Mouse (Mus musculus): ENCODE measurements at regions not wholly inside any gene's neighbourhood (a gene's known extent, or its start where the extent isn't known, plus 50 kb on each side); places are given as distances from the start of the nearest gene placed in this dataset.
"Not testable (repeated sequence)": the region's sequence is repeated elsewhere in the genome, so short reads cannot be mapped to it uniquely, and the experiment has no call there.

- Histone ChIP-seq H3K4me3 (no peak overlapping the region), H3K36me3 (no peaks in the 10 kb centered on the region), H3K4me2 (replicated peaks) (no peak overlapping the region), H3K27me3 (replicated peaks) (no peaks in the 10 kb centered on the region), H3K27ac (no peak overlapping the region), H3K4me1 (no peaks in the 10 kb centered on the region), H3K9ac (no peak overlapping the region), H3K9me3 (no peaks in the 10 kb centered on the region)
- WGBS = 58% methylated on average over 3 of the region's 3 CpGs
- ATAC-seq (ENCODE audit: low FRiP score, low read depth) = no peak
Observed at GRCm38 (mm10) chr1:113932492-113932891, 1752.1 kb upstream of the Cntnap5a start.

DNA sequence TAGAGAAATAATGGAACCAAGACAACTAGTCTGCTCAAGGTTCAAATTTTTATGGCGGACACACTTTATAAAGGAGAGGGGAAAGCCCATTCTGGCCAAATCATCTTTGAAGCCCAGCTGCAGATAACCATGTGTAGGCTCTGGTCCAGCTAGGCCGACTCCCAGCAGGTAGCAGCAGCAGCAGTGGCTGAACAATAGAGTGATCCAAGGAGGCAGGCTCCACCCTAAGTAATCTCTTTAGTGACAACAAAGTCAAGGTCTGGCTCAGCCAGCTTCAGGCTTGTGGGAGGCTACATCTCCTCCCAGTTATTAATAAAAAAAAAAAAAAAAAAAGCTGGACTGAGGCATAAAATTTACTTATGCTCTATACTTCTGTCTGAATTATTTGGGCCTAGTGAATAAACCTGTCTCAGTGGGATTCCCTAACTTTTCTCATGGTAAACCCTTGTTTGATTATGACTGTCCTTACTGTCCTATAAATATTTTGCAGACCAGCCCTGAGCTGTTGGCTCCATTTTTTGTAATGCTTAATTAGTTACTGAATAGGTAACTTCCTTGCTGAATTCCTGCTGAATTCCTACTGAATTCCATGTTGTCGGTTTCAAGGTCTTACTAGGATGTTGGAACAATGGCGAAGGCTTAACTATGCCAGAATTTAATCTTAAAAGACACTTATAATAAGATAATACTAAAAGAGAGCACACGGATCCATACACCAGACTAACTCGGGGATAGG, 1726.4 kb upstream of the Cntnap5a start:
- 86% methylated on average over 6 of the region's 6 CpGs for WGBS
- no peaks in the 10 kb centered on the region for H3K9me3 ChIP-seq
- H3K4me2 ChIP-seq (replicated peaks) = no peak overlapping the region
- H3K36me3 ChIP-seq = no peaks in the 10 kb centered on the region
- no peaks in the 10 kb centered on the region for H3K4me1 ChIP-seq
- H3K27ac ChIP-seq = no peak overlapping the region
- H3K9ac ChIP-seq = no peak overlapping the region
- no peaks in the 10 kb centered on the region for H3K27me3 ChIP-seq (replicated peaks)
- H3K4me3 ChIP-seq = no peak overlapping the region
- no peak for ATAC-seq (ENCODE audit: low FRiP score, low read depth)

- not testable (repeated sequence) for H3K4me3 ChIP-seq; H3K9ac ChIP-seq; ATAC-seq (ENCODE audit: low FRiP score, low read depth); H3K36me3 ChIP-seq; H3K9me3 ChIP-seq; H3K4me1 ChIP-seq; H3K27ac ChIP-seq; H3K4me2 ChIP-seq (replicated peaks); H3K27me3 ChIP-seq (replicated peaks)
- 71% methylated on average over 1 of the region's 1 CpGs for WGBS
Observed at GRCm38 (mm10) chr1:113959267-113959666, 1725.3 kb upstream of the Cntnap5a start.

DNA sequence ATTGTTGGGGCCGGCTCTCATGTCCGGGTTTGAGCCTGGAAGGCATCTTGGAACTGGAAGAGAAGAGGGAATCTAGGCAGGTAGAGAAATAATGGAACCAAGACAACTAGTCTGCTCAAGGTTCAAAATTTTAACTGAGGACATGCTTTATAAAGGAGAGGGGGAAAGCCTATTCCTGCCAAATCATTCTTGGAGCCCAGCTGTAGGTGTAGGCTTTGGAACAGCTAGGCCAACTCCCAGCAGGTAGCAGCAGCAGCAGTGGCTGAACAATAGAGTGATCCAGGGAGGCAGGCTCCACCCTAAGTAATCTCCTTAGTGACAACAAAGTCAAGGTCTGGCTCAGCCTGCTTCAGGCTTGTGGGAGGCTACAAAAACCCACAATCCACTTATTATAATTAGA, 1720.6 kb upstream of the Cntnap5a start:
- H3K27me3 ChIP-seq (replicated peaks); H3K9me3 ChIP-seq; H3K4me3 ChIP-seq; H3K9ac ChIP-seq; H3K27ac ChIP-seq; H3K4me2 ChIP-seq (replicated peaks); H3K4me1 ChIP-seq; H3K36me3 ChIP-seq; ATAC-seq (ENCODE audit: low FRiP score, low read depth): not testable (repeated sequence)
- 43% methylated on average over 2 of the region's 2 CpGs for WGBS

DNA sequence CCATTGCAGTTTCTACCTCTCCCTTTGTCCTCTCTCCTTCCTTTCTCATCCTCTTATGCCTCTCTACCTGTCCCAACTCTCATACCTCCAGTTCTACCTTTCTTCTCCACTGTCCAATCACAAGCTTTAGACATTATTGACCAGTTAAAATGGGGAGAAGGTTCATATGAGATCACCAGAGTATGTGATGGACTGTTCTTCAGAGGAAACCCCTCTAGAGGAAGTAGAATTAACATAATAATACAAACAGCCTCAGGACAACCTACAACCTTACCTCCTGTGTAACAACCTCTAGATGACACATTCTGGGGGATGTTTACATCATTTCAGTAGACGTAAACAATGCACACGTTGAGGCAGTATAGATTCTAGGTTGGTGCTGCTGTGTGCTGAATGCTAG, 1720.1 kb upstream of the Cntnap5a start:
- no peak overlapping the region for H3K27ac ChIP-seq
- 68% methylated on average over 2 of the region's 2 CpGs for WGBS
- H3K4me3 ChIP-seq = no peak overlapping the region
- no peaks in the 10 kb centered on the region for H3K9me3 ChIP-seq
- H3K9ac ChIP-seq = no peak overlapping the region
- no peaks in the 10 kb centered on the region for H3K4me1 ChIP-seq
- ATAC-seq (ENCODE audit: low FRiP score, low read depth) = no peak
- no peaks in the 10 kb centered on the region for H3K36me3 ChIP-seq
- H3K27me3 ChIP-seq (replicated peaks) = no peaks in the 10 kb centered on the region
- no peak overlapping the region for H3K4me2 ChIP-seq (replicated peaks)

DNA sequence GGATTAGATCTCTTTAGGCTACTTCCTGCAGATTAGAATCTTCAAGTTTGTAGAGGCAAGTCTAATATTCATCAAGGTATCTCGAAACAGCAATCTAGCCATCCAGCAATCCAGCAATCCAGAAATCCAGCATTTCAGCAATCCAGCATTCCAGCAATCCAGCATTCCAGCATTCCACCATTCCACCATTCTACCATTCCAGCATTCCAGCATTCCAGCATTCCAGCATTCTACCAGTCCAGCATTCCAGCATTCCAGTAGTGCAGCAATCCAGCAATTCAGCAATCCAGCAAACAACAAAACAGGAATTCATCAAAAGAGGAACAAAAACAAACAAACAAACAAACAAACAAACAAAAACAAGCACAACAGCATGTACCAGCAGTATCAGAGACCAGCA, 1713.9 kb upstream of the Cntnap5a start:
- Histone ChIP-seq H3K4me3 (no peak overlapping the region), H3K9me3 (no peaks in the 10 kb centered on the region), H3K9ac (no peak overlapping the region), H3K27ac (no peak overlapping the region), H3K27me3 (replicated peaks) (no peaks in the 10 kb centered on the region), H3K4me1 (no peaks in the 10 kb centered on the region), H3K36me3 (no peaks in the 10 kb centered on the region), H3K4me2 (replicated peaks) (no peak overlapping the region)
- no peak for ATAC-seq (ENCODE audit: low FRiP score, low read depth)
- 69% methylated on average over 1 of the region's 1 CpGs for WGBS

GRCm38 (mm10) chr1:113980111-113980510, 1704.4 kb upstream of the Cntnap5a start:
- no peak overlapping the region for H3K9ac ChIP-seq
- ATAC-seq (ENCODE audit: low FRiP score, low read depth) = no peak
- no peak overlapping the region for H3K4me3 ChIP-seq
- no peaks in the 10 kb centered on the region for H3K36me3 ChIP-seq
- H3K9me3 ChIP-seq = no peaks in the 10 kb centered on the region
- no peaks in the 10 kb centered on the region for H3K4me1 ChIP-seq
- no peak overlapping the region for H3K4me2 ChIP-seq (replicated peaks)
- H3K27ac ChIP-seq = no peak overlapping the region
- H3K27me3 ChIP-seq (replicated peaks) = no peaks in the 10 kb centered on the region

GRCm38 (mm10) chr1:113989676-113990296, 1694.8 kb upstream of the Cntnap5a start:
- no peak overlapping the region for H3K4me2 ChIP-seq (replicated peaks)
- no peak overlapping the region for H3K27ac ChIP-seq
- H3K9me3 ChIP-seq = no peaks in the 10 kb centered on the region
- no peak overlapping the region for H3K9ac ChIP-seq
- H3K4me1 ChIP-seq = no peaks in the 10 kb centered on the region
- no peak overlapping the region for H3K4me3 ChIP-seq
- no peak for ATAC-seq (ENCODE audit: low FRiP score, low read depth)
- no peaks in the 10 kb centered on the region for H3K36me3 ChIP-seq
- 85% methylated on average over 6 of the region's 6 CpGs for WGBS
- no peaks in the 10 kb centered on the region for H3K27me3 ChIP-seq (replicated peaks)

GRCm38 (mm10) chr1:113992488-113992887, 1692.1 kb upstream of the Cntnap5a start:
- WGBS = 77% methylated on average over 2 of the region's 2 CpGs
- H3K27ac ChIP-seq = no peak overlapping the region
- H3K4me3 ChIP-seq = no peak overlapping the region
- no peak overlapping the region for H3K9ac ChIP-seq
- no peaks in the 10 kb centered on the region for H3K9me3 ChIP-seq
- H3K36me3 ChIP-seq = no peaks in the 10 kb centered on the region
- no peak overlapping the region for H3K4me2 ChIP-seq (replicated peaks)
- H3K4me1 ChIP-seq = no peaks in the 10 kb centered on the region
- H3K27me3 ChIP-seq (replicated peaks) = no peaks in the 10 kb centered on the region
- no peak for ATAC-seq (ENCODE audit: low FRiP score, low read depth)

GRCm38 (mm10) chr1:114037877-114038276, 1646.7 kb upstream of the Cntnap5a start:
- Histone ChIP-seq H3K4me3 (no peak overlapping the region), H3K9me3 (no peaks in the 10 kb centered on the region), H3K4me2 (replicated peaks) (no peak overlapping the region), H3K36me3 (no peaks in the 10 kb centered on the region), H3K27ac (no peak overlapping the region), H3K27me3 (replicated peaks) (no peaks in the 10 kb centered on the region), H3K4me1 (no peaks in the 10 kb centered on the region), H3K9ac (no peak overlapping the region)
- no peak for ATAC-seq (ENCODE audit: low FRiP score, low read depth)

DNA sequence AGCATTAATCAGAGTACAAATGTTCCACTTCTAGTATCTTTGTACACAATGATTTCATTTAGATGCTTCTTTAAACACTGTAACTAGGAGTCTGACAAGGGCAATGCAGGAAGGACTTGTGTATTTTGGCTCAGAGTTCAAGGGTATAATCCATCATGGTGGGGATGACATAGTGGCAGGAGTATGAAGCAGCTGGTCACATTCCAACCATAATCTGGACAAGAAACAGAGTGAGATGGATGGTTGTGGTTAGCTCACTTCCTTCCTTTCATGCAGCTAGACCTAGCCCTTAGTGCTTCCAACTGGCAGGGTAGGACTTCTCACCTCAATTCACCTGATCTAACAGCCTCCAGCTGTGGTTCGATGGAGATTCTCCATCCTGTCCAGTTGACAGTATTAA, 1645.2 kb upstream of the Cntnap5a start:
- H3K4me1 ChIP-seq = no peaks in the 10 kb centered on the region
- no peak overlapping the region for H3K27ac ChIP-seq
- 64% methylated on average over 1 of the region's 1 CpGs for WGBS
- no peaks in the 10 kb centered on the region for H3K9me3 ChIP-seq
- H3K9ac ChIP-seq = no peak overlapping the region
- H3K36me3 ChIP-seq = no peaks in the 10 kb centered on the region
- no peaks in the 10 kb centered on the region for H3K27me3 ChIP-seq (replicated peaks)
- no peak overlapping the region for H3K4me3 ChIP-seq
- ATAC-seq (ENCODE audit: low FRiP score, low read depth) = 0 out of 2 replicates have a peak, but pooled peaks have one; percentile 21
- H3K4me2 ChIP-seq (replicated peaks) = no peak overlapping the region

- Histone ChIP-seq H3K9ac (no peak overlapping the region), H3K9me3 (no peaks in the 10 kb centered on the region), H3K4me2 (replicated peaks) (no peak overlapping the region), H3K4me3 (no peak overlapping the region), H3K4me1 (no peaks in the 10 kb centered on the region), H3K27me3 (replicated peaks) (no peaks in the 10 kb centered on the region), H3K27ac (no peak overlapping the region), H3K36me3 (no peaks in the 10 kb centered on the region)
- ATAC-seq (ENCODE audit: low FRiP score, low read depth) = no peak
- 86% methylated on average over 2 of the region's 2 CpGs for whole genome bisulfite sequencing
Observed at GRCm38 (mm10) chr1:114063097-114063496, 1621.5 kb upstream of the Cntnap5a start.

DNA sequence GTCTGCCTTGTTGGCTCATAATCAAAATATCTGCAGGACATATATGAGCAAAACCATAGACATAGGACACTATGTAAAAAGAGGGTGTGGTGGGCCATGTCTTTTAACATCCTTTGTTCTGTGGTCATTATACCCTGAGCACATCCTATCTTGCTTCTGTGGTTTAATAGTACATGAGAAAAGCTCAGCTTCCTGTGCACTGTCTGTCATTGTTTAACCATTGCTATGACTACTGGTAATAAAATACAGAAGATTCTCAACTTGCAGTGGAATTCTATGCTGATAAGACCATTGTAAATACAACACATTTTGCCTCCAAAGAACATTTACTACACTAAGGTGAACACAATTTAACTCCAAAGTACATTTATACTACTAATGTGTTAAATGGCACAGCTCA, 1610.0 kb upstream of the Cntnap5a start:
- no peak for ATAC-seq (ENCODE audit: low FRiP score, low read depth)
- no peak overlapping the region for H3K4me3 ChIP-seq
- H3K27ac ChIP-seq = no peak overlapping the region
- H3K4me1 ChIP-seq = no peaks in the 10 kb centered on the region
- no peaks in the 10 kb centered on the region for H3K27me3 ChIP-seq (replicated peaks)
- no peak overlapping the region for H3K9ac ChIP-seq
- H3K36me3 ChIP-seq = no peaks in the 10 kb centered on the region
- H3K9me3 ChIP-seq = no peaks in the 10 kb centered on the region
- no peak overlapping the region for H3K4me2 ChIP-seq (replicated peaks)
